Mouse (Mus musculus): ENCODE results near the gene Arhgap18.
"Not testable (repeated sequence)": the region's sequence is repeated elsewhere in the genome, so short reads cannot be mapped to it uniquely, and the experiment has no call there.

Gene Arhgap18

GRCm38 (mm10) chr10:26912112-26912797, 159.0 kb downstream of the Arhgap18 start:
- no peak for DNase-seq

GRCm38 (mm10) chr10:26912807-26913206, 159.6 kb downstream of the Arhgap18 start:
- no peak for DNase-seq

DNA sequence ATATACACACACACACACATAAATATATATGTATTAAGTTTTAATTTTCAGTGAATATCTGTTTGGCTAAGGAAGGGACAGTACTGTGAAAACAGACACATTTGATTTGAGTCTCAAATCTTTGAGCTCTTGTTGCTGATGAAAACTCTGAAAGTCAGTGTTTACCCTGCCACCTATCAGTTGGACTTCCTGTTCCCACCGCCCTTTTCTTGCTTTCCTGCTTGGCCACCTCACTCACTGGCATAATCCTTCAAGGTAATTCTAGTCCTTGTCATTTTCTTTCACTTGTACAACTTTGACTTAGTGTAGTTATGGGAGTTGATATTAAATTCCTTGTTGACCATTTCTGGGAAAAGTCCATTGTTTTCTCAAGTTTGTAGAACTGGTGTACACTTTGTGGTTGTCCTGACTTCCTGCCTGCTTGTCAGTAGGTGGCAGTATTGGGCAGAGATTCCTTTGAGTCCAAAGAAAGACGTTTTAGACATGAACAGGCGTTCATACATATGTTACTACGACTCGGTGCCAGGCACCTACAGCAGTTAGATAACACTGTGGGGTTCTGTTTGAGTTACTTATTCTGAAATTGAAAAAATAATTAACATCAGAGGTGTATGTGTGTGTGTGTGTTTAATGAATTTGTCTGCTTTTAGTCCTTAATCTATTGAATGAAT, 166.2 kb downstream of the Arhgap18 start:
- peak; percentile 54 for DNase-seq

GRCm38 (mm10) chr10:26920383-26920979, 167.3 kb downstream of the Arhgap18 start:
- no peak for DNase-seq

GRCm38 (mm10) chr10:26936056-26936455, 182.8 kb downstream of the Arhgap18 start:
- not testable (repeated sequence) for DNase-seq

GRCm38 (mm10) chr10:26938464-26938863, 185.2 kb downstream of the Arhgap18 start:
- not testable (repeated sequence) for DNase-seq

DNA sequence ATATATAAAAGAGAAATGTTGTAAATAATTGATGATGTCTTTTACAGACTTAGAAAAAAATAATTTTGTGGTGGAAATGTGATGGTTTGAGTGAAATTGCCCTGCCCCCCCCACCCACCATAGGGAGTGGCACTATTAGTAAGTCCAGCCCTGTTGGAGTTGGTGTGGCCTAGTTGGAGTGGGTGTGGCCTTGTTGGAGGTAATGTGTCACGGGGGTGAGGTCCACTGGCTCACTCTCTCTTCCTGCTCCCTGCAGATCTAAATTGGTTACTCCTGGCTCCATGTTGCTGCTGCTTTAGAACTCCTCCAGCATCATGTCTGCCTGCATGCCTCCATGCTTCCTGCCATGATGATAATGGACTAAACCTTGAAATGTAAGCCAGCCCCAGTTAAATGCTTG, 186.3 kb downstream of the Arhgap18 start:
- no peak for DNase-seq

DNA sequence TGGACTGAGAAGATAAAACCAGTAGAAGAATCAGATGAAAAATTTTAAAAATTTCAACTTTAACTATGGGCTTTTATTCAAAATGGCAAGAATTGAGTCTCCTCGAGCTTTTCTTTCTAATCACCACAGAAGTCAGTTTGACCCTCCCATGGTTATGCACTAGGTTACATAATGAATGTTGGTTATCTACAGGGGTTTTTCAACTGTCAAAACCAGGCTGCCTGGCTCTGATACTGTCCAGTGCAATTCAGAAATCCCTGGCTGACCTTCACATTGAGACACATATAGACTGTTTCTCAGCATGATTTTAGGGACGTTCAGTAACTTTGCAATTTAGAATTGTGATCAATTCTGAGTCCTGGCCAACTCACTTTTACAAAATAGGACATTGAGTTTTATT, 195.1 kb downstream of the Arhgap18 start:
- DNase-seq = no peak

- DNase-seq = no peak
Measured at GRCm38 (mm10) chr10:26949667-26950066, 196.4 kb downstream of the Arhgap18 start.

GRCm38 (mm10) chr10:26950448-26950847, 197.2 kb downstream of the Arhgap18 start:
- DNase-seq = no peak

DNA sequence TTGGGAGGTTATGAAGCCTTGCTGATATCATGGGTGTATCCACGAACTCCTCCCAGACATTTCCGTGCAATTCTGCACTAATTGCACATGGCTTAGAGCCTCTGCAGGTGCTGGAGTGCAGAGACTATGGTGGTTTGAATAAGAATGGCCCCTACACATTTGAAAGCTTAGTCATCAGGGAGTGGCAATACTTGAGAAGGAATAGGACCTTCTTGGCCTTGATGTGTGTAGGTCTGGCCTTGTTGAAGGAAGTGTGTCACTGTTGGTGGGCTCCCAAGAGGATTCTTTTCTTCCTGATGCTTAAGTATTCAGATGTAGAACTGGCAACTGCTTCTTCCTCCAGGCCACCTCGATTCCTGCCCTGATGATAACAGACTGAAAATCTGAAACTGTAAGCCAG, 205.3 kb downstream of the Arhgap18 start:
- DNase-seq = no peak
